24 mouse cellular contexts compared by ENCODE assay signal in genomic region chr8:85391438-85391837, GRCm38 (mm10). TPM values are rescaled to one million over a fixed set of nuclear protein-coding genes. Genes with fewer than 3 reads are reported as not detected.
DNase-seq lines count a peak whose midpoint lies in the region; ATAC-seq and TF ChIP-seq lines count a peak whose summit lies in the region.
"Had no signal": no experiment of that assay in that cellular context is flagged by ENCODE, and none has a peak within 500 bp of the region (broad histone marks: within the 10 kb centered on the region; RNA-seq: fewer than 3 reads in every experiment).

No protein-coding gene starts in this region.

- peaks cover 45% of the 10 kb centered on the region for H3K4me1 ChIP-seq in liver, embryonic 12.5 days
- peaks cover 21% of the 10 kb centered on the region for H3K4me1 ChIP-seq in liver, embryonic 11.5 days (replicated peaks; ENCODE audit: control insufficient read depth, insufficient read depth, low read length)
- H3K4me1 ChIP-seq in liver, embryonic 14.5 days (replicated peaks; ENCODE audit: control insufficient read depth in 2 of 2, insufficient read depth in 2 of 2, low read length in 1 of 2), result peaks cover 28 to 39% of the 10 kb centered on the region in 2 experiments
- H3K4me1 ChIP-seq in liver, postnatal 0 days (ENCODE audit: insufficient read depth), result peaks cover 13% of the 10 kb centered on the region
- H3K4me1 ChIP-seq in forebrain, embryonic 13.5 days, result no peaks in the 10 kb centered on the region
- H3K4me1 ChIP-seq in midbrain, embryonic 14.5 days (ENCODE audit: control insufficient read depth, insufficient read depth, low read length), result no peaks in the 10 kb centered on the region
- H3K4me1 ChIP-seq: embryonic facial prominence, embryonic 10.5 days; embryonic facial prominence, embryonic 12.5 days had no signal

- no peaks in the 10 kb centered on the region for H3K27me3 ChIP-seq in liver, embryonic 12.5 days (replicated peaks)
- no peaks in the 10 kb centered on the region for H3K27me3 ChIP-seq in liver, embryonic 11.5 days (replicated peaks; ENCODE audit: control insufficient read depth, insufficient read depth, low read length)
- no peaks in the 10 kb centered on the region for H3K27me3 ChIP-seq in liver, embryonic 14.5 days (ENCODE audit: control insufficient read depth, insufficient read depth, low read length)
- no peaks in the 10 kb centered on the region for H3K27me3 ChIP-seq in liver, postnatal 0 days (ENCODE audit: insufficient read depth, low read length)
- H3K27me3 ChIP-seq in forebrain, embryonic 13.5 days, result no peaks in the 10 kb centered on the region
- no peaks in the 10 kb centered on the region for H3K27me3 ChIP-seq in midbrain, embryonic 14.5 days (ENCODE audit: control insufficient read depth, insufficient read depth, low read length)
- H3K27me3 ChIP-seq: CH12.LX; embryonic facial prominence, embryonic 12.5 days; Patski had no signal

- 0 out of 2 replicates have a peak, but pooled peaks have one; percentile 20 for ATAC-seq in liver, embryonic 12.5 days
- ATAC-seq in liver, embryonic 11.5 days (replicated peaks; ENCODE audit: low FRiP score), result no peak; the same call in 1 of the 2 replicates
- ATAC-seq in liver, embryonic 14.5 days (ENCODE audit: insufficient read depth), result peak; percentile 25; the same call in 1 of the 2 replicates
- ATAC-seq in liver, postnatal 0 days, result no peak
- ATAC-seq in megakaryocyte-erythroid progenitor cell, adult 5-6 weeks (replicated peaks; ENCODE audit: low FRiP score, low TSS enrichment, poor library complexity, severe bottlenecking), result peak; percentile 59; the same call in 1 of the 2 replicates
- ATAC-seq in forebrain, embryonic 13.5 days, result no peak
- no peak for ATAC-seq in midbrain, embryonic 14.5 days (ENCODE audit: low FRiP score, low TSS enrichment)
- ATAC-seq: activated CD4-positive, CD25-positive, alpha-beta regulatory T cell, adult 4 months; CD4-positive, CD25-positive, alpha-beta regulatory T cell, adult 4 months; forebrain, embryonic 14.5 days; Patski had no signal

- H3K4me2 ChIP-seq in liver, embryonic 12.5 days, result no peak overlapping the region
- H3K4me2 ChIP-seq in liver, embryonic 11.5 days, result no peak overlapping the region
- no peak overlapping the region for H3K4me2 ChIP-seq in liver, embryonic 14.5 days (ENCODE audit: low read depth)
- H3K4me2 ChIP-seq in liver, postnatal 0 days (ENCODE audit: low read depth, low read length), result no peak overlapping the region
- no peak overlapping the region for H3K4me2 ChIP-seq in forebrain, embryonic 13.5 days
- H3K4me2 ChIP-seq in midbrain, embryonic 14.5 days (ENCODE audit: low read length), result no peak overlapping the region
- H3K4me2 ChIP-seq: embryonic facial prominence, embryonic 12.5 days had no signal

- H3K9me3 ChIP-seq in liver, embryonic 12.5 days (replicated peaks), result no peaks in the 10 kb centered on the region
- no peaks in the 10 kb centered on the region for H3K9me3 ChIP-seq in liver, embryonic 11.5 days (ENCODE audit: control insufficient read depth, low read length)
- no peaks in the 10 kb centered on the region for H3K9me3 ChIP-seq in liver, embryonic 14.5 days (ENCODE audit: control insufficient read depth, low read length)
- H3K9me3 ChIP-seq in liver, postnatal 0 days (ENCODE audit: low read length), result no peaks in the 10 kb centered on the region
- H3K9me3 ChIP-seq in forebrain, embryonic 13.5 days (replicated peaks), result no peaks in the 10 kb centered on the region
- H3K9me3 ChIP-seq in midbrain, embryonic 14.5 days (ENCODE audit: control insufficient read depth, low read length), result no peaks in the 10 kb centered on the region
- H3K9me3 ChIP-seq: embryonic facial prominence, embryonic 10.5 days; embryonic facial prominence, embryonic 12.5 days; G1E had no signal

- 26% methylated on average over 1 of the region's 1 CpGs for WGBS in liver, embryonic 12.5 days (ENCODE audit: insufficient replicate concordance)
- WGBS in liver, embryonic 11.5 days, result 35% methylated on average over 1 of the region's 1 CpGs
- WGBS in liver, embryonic 14.5 days (ENCODE audit: insufficient replicate concordance), result 16% methylated on average over 1 of the region's 1 CpGs
- 24% methylated on average over 1 of the region's 1 CpGs for WGBS in liver, postnatal 0 days (ENCODE audit: insufficient replicate concordance)
- WGBS in forebrain, embryonic 13.5 days, result 75% methylated on average over 1 of the region's 1 CpGs
- WGBS in midbrain, embryonic 14.5 days, result 94% methylated on average over 1 of the region's 1 CpGs

- H3K36me3 ChIP-seq in liver, embryonic 12.5 days, result no peaks in the 10 kb centered on the region
- no peaks in the 10 kb centered on the region for H3K36me3 ChIP-seq in liver, embryonic 11.5 days (ENCODE audit: control insufficient read depth, insufficient read depth, low read length)
- H3K36me3 ChIP-seq in liver, embryonic 14.5 days (replicated peaks; ENCODE audit: control insufficient read depth, insufficient read depth, low read depth), result no peaks in the 10 kb centered on the region
- no peaks in the 10 kb centered on the region for H3K36me3 ChIP-seq in liver, postnatal 0 days (replicated peaks; ENCODE audit: insufficient read depth, low read length)
- no peaks in the 10 kb centered on the region for H3K36me3 ChIP-seq in forebrain, embryonic 13.5 days (ENCODE audit: poor library complexity, severe bottlenecking)
- H3K36me3 ChIP-seq in midbrain, embryonic 14.5 days (ENCODE audit: control insufficient read depth, insufficient read depth, low read length), result no peaks in the 10 kb centered on the region
- H3K36me3 ChIP-seq: embryonic facial prominence, embryonic 10.5 days; embryonic facial prominence, embryonic 12.5 days had no signal

- peak; percentile 49 for TF ChIP-seq EP300 in liver, embryonic 14.5 days (IDR thresholded peaks at IDR 0.05; ENCODE audit: low read depth)
- peak; percentile 39; the same call in 1 of the 2 replicates for TF ChIP-seq EP300 in liver, postnatal 0 days (IDR thresholded peaks at IDR 0.05; ENCODE audit: low read depth)

- TF ChIP-seq CTCF in liver, embryonic 14.5 days (IDR thresholded peaks at IDR 0.05; ENCODE audit: low read depth), result no peak
- no peak for TF ChIP-seq CTCF in liver, postnatal 0 days (IDR thresholded peaks at IDR 0.05; ENCODE audit: low read depth)

- no peak overlapping the region for H3K9ac ChIP-seq in liver, embryonic 12.5 days
- H3K9ac ChIP-seq in liver, embryonic 11.5 days (ENCODE audit: low read depth, low read length), result no peak overlapping the region
- no peak overlapping the region for H3K9ac ChIP-seq in liver, embryonic 14.5 days (replicated peaks)
- no peak overlapping the region for H3K9ac ChIP-seq in liver, postnatal 0 days (replicated peaks)
- no peak overlapping the region for H3K9ac ChIP-seq in forebrain, embryonic 13.5 days
- H3K9ac ChIP-seq in midbrain, embryonic 14.5 days (replicated peaks; ENCODE audit: low read length), result no peak overlapping the region
- H3K9ac ChIP-seq: embryonic facial prominence, embryonic 12.5 days had no signal

- DNase-seq in liver, embryonic 11.5 days (ENCODE audit: low spot score), result no peak
- no peak for DNase-seq in liver, embryonic 14.5 days (ENCODE audit: low read depth in 3 of 3, low spot score in 3 of 3)
- DNase-seq in liver, postnatal 0 days, result no peak
- DNase-seq in midbrain, embryonic 14.5 days, result no peak
- DNase-seq: adrenal gland, adult 8-10 months; adrenal gland, postnatal 14 days; adrenal gland, postnatal 36 days; B cell, adult 2 months; cerebellum, adult 11-12 months; cerebellum, adult 2 months; cerebellum, adult 9-10 months; cerebellum, postnatal 10 days; cerebellum, postnatal 25 days had no signal

- H3K4me3 ChIP-seq in liver, embryonic 12.5 days, result no peak overlapping the region
- H3K4me3 ChIP-seq in liver, embryonic 11.5 days (ENCODE audit: low read depth, low read length), result no peak overlapping the region
- H3K4me3 ChIP-seq in liver, embryonic 14.5 days (ENCODE audit: insufficient read depth in 1 of 2, low read depth in 2 of 2, low read length in 2 of 2), result no peak overlapping the region
- H3K4me3 ChIP-seq in liver, postnatal 0 days (ENCODE audit: low read depth, low read length), result no peak overlapping the region
- no peak overlapping the region for H3K4me3 ChIP-seq in forebrain, embryonic 13.5 days
- H3K4me3 ChIP-seq in midbrain, embryonic 14.5 days (replicated peaks; ENCODE audit: low read depth, low read length), result no peak overlapping the region
- H3K4me3 ChIP-seq: embryonic facial prominence, embryonic 10.5 days; embryonic facial prominence, embryonic 12.5 days had no signal

- no peak overlapping the region for H3K27ac ChIP-seq in liver, embryonic 12.5 days
- H3K27ac ChIP-seq in liver, embryonic 11.5 days (ENCODE audit: low read depth, low read length), result no peak overlapping the region
- no peak overlapping the region for H3K27ac ChIP-seq in liver, embryonic 14.5 days
- no peak overlapping the region for H3K27ac ChIP-seq in liver, postnatal 0 days (ENCODE audit: low read depth)
- H3K27ac ChIP-seq in forebrain, embryonic 13.5 days, result no peak overlapping the region
- no peak overlapping the region for H3K27ac ChIP-seq in midbrain, embryonic 14.5 days (replicated peaks; ENCODE audit: low read depth, low read length)
- H3K27ac ChIP-seq: embryonic facial prominence, embryonic 10.5 days; embryonic facial prominence, embryonic 12.5 days had no signal

RNA-seq across cellular contexts. Expression of gene Mylk3, which starts 5.3 kb away (rescaled TPM):
- polyA plus RNA-seq in liver, embryonic 12.5 days (2016; fragmentation: Nextera tagmentation; extraction: Ambion mirVana), result 40.7 and 42.5 TPM in 2 replicates
- polyA plus RNA-seq in liver, embryonic 11.5 days (2014; fragmentation: Nextera tagmentation; extraction: Ambion mirVana), result 26.6 and 31.3 TPM in 2 replicates
- polyA plus RNA-seq in liver, embryonic 14.5 days (2012; rRNA removed), result 33.0 and 42.1 TPM in 2 replicates
- polyA plus RNA-seq in liver, embryonic 14.5 days (2014; fragmentation: Nextera tagmentation; extraction: Ambion mirVana), result 48.7 and 53.1 TPM in 2 replicates
- polyA plus RNA-seq in liver, postnatal 0 days (2015; fragmentation: Nextera tagmentation; extraction: Ambion mirVana), result 21.2 and 24.2 TPM in 2 replicates
- total RNA-seq in megakaryocyte-erythroid progenitor cell, adult 5-6 weeks (2014; fragmentation: Nextera tagmentation), result 39.2 and 40.3 TPM in 2 replicates
- total RNA-seq in megakaryocyte-erythroid progenitor cell, adult 5-6 weeks (2017), result 24.3 and 31.6 TPM in 2 replicates
- 0.45 and 0.60 TPM in 2 replicates for polyA plus RNA-seq in forebrain, embryonic 13.5 days (2015; fragmentation: Nextera tagmentation; extraction: Ambion mirVana)
- 0.15 and 0.36 TPM in 2 replicates for polyA plus RNA-seq in midbrain, embryonic 14.5 days (2014; fragmentation: Nextera tagmentation; extraction: Ambion mirVana)
- polyA plus RNA-seq: activated CD4-positive, CD25-positive, alpha-beta regulatory T cell, adult 4 months; CD4-positive, CD25-positive, alpha-beta regulatory T cell, adult 4 months; Patski had no signal

RNA-seq across cellular contexts. Expression of gene 4921524J17Rik, which starts 41.2 kb away (rescaled TPM):
- polyA plus RNA-seq in liver, embryonic 12.5 days (2016; fragmentation: Nextera tagmentation; extraction: Ambion mirVana), result 23.8 and 25.3 TPM in 2 replicates
- 38.3 TPM in 2 replicates for polyA plus RNA-seq in liver, embryonic 11.5 days (2014; fragmentation: Nextera tagmentation; extraction: Ambion mirVana)
- polyA plus RNA-seq in liver, embryonic 14.5 days (2012; rRNA removed), result 5.4 and 7.0 TPM in 2 replicates
- polyA plus RNA-seq in liver, embryonic 14.5 days (2014; fragmentation: Nextera tagmentation; extraction: Ambion mirVana), result 15.4 and 17.1 TPM in 2 replicates
- 16.5 and 17.7 TPM in 2 replicates for polyA plus RNA-seq in liver, postnatal 0 days (2015; fragmentation: Nextera tagmentation; extraction: Ambion mirVana)
- 25.3 and 33.0 TPM in 2 replicates for total RNA-seq in megakaryocyte-erythroid progenitor cell, adult 5-6 weeks (2014; fragmentation: Nextera tagmentation)
- 61.6 and 114 TPM in 2 replicates for total RNA-seq in megakaryocyte-erythroid progenitor cell, adult 5-6 weeks (2017)
- polyA plus RNA-seq in forebrain, embryonic 13.5 days (2015; fragmentation: Nextera tagmentation; extraction: Ambion mirVana), result 53.4 and 60.3 TPM in 2 replicates
- polyA plus RNA-seq in midbrain, embryonic 14.5 days (2014; fragmentation: Nextera tagmentation; extraction: Ambion mirVana), result 40.9 and 41.1 TPM in 2 replicates

Comparison
In these comparisons a context has a peak if more than half of its experiments do, and no peak if none do; other contexts are left out.
1. ATAC-seq: peak in liver, embryonic 12.5 days (single experiment), liver, embryonic 14.5 days (single experiment) and megakaryocyte-erythroid progenitor cell, adult 5-6 weeks (single experiment); none in liver, embryonic 11.5 days (single experiment), liver, postnatal 0 days (single experiment), forebrain, embryonic 13.5 days (single experiment) and midbrain, embryonic 14.5 days (single experiment).
2. RNA of gene Mylk3, which starts 5.3 kb away (polyA plus RNA-seq): 33.0 to 53.1 TPM in liver, embryonic 14.5 days, 40.7 to 42.5 TPM in liver, embryonic 12.5 days, 26.6 to 31.3 TPM in liver, embryonic 11.5 days and 21.2 to 24.2 TPM in liver, postnatal 0 days; 0.45 to 0.60 TPM in forebrain, embryonic 13.5 days and 0.15 to 0.36 TPM in midbrain, embryonic 14.5 days; every median in the first group is over 10 times any median in the second.